Mouse (Mus musculus): ENCODE measurements around the gene Ugt1a9.

Ugt1a9 gene

DNA sequence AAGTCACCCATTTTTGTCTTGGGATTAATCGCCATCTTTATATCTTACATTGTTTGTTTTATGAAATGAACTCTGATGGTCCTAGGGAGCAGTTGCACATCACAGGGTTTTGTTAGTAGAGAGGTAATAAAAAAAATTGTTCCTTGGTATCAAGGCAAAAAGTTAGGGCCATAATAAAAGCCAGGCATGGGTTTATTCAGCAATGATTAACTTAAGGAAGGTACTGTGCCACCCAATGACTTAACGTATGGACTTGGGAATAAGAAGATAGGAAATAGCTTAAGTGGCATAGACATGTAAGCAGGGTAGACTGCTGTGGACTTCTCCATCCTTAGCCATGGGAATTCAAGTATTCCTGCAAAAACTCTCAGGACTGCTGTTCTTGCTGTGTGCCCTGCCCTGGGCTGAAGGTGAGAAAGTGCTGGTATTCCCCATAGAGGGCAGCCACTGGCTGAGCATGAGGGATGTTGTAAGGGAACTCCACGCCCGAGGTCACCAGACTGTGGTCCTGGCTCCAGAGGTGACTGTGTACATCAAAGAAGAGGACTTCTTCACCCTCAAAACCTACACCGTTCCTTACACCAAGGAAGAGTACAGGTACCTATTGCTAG is 115.8 kb downstream of the Ugt1a9 start:
- no peak for DNase-seq (ENCODE audit: low spot score)

DNA sequence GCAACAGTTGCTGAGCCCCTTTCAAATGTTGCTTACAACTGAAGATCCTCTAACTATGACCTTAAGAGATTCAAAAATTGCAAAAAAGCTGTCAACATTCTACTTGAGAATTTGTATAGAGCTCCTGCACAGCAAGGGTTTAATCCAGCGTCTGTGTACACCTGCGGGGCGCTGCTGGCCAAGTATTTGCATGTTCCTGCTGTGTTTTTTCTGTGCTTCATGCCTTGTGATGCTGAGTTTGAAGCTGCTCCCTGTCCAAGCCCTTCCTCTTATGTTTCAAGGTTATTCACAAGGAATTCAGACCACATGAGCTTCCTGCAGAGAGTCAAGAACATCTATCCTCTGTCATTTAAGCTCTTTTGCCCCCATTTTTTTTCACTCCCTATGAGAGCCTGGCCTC is 121.5 kb downstream of the Ugt1a9 start:
- no peak for DNase-seq (ENCODE audit: low spot score)

GRCm38 (mm10) chr1:88195687-88196086 is 125.1 kb downstream of the Ugt1a9 start:
- no peak for DNase-seq (ENCODE audit: low spot score)

DNA sequence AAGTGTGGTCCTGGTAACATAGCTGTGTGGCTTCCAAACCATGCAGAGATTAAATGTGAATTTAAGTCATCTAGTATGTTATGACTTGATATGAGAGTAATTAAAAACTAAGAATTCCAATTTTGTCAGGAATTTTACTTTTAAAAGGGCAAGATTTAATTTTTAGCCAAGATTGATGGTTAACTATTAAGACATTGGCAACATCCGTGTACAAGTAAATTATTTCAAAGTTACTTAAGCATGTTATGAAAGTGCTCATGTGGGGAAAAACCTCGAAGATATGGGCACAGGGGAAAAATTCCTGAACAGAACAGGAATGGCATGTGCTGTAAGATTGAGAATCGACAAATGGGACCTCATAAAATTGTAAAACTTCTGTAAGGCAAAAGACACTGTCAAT is 126.8 kb downstream of the Ugt1a9 start:
- no peak for DNase-seq (ENCODE audit: low spot score)

- DNase-seq (ENCODE audit: low spot score) = no peak
Measured at GRCm38 (mm10) chr1:88199996-88200395, 129.4 kb downstream of the Ugt1a9 start.

DNA sequence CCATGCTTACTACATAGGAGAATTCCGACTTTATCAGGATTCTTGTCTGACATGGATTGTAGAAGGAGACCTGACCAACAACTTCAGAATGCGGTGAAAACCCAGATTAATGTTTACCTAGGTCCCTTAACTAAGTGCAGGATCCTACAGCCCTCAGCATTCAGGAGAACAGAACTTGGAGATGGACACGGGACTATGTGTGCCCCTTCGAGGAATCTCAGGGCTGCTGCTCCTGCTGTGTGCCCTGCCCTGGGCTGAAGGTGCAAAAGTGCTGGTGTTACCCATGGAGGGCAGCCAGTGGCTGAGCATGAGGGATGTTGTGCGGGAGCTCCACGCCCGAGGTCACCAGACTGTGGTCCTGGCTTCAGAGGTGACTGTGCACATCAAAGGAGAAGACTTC is 129.9 kb downstream of the Ugt1a9 start, which contains the start of gene Ugt1a2:
Gene Ugt1a2 (plus strand): TSS at position 146 of the 400 bp plus-strand sequence.
- no peak for DNase-seq (ENCODE audit: low spot score)

- DNase-seq (ENCODE audit: low spot score) = peak; percentile 82
Measured at GRCm38 (mm10) chr1:88205294-88205922, 134.8 kb downstream of the Ugt1a9 start, which contains the start of gene Dnajb3. Dnajb3 (minus strand) TSS chr1:88205782.

DNA sequence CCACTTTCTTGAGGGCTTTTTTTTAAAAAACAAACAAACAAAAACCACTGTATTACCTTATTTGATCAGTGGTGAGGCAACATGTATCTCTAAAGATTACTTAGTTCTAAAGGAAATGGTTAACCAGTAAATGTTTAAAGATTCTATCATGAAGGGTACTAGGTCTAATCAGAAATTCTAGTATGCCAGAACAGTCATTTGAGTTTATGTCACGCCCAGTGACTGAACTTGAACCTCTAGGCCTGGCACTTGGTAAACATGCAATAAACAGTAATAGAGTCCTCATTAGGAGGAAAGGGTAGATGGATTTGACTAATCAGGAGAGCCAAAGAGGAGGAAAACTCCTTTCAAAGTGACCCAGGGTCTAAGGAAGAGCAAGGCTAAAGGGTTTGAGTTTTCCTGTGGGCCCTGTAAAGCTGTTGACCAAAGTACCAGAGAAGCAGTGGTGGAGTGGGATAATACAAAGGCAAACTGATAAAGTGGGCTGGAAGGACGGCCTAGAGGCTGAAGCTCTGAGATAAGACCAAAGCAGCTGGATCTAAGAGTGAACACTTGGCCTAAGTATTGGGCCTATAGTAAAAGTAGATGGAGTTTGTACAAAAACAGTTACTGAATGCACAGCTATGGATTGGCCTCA is 136.4 kb downstream of the Ugt1a9 start:
- no peak for DNase-seq (ENCODE audit: low spot score)

DNA sequence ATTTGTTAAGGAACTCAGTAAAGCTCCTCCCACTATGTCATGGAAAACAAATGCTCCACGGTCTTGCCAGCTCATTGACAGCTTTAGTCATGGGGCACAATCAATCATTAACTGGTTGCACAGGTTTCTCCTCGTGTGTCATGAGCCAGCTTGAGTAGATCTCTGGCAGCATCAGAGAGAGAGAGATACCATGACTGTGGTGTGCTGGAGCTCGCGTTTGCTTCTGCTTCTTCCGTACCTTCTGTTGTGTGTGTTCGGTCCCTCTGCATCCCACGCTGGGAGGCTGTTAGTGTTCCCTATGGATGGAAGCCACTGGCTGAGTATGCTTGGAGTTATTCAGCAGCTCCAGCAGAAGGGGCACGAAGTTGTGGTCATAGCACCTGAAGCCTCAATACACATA is 141.2 kb downstream of the Ugt1a9 start, which contains the start of gene Ugt1a1:
Gene Ugt1a1 (plus strand): TSS at position 148 of the 400 bp plus-strand sequence.
- DNase-seq (ENCODE audit: low spot score) = no peak

- no peak for DNase-seq (ENCODE audit: low spot score)
Measured at GRCm38 (mm10) chr1:88212341-88213045, 141.9 kb downstream of the Ugt1a9 start.

- DNase-seq (ENCODE audit: low spot score) = no peak
Measured at GRCm38 (mm10) chr1:88213061-88213460, 142.5 kb downstream of the Ugt1a9 start.

GRCm38 (mm10) chr1:88213766-88214461 is 143.3 kb downstream of the Ugt1a9 start:
- DNase-seq (ENCODE audit: low spot score) = no peak

DNA sequence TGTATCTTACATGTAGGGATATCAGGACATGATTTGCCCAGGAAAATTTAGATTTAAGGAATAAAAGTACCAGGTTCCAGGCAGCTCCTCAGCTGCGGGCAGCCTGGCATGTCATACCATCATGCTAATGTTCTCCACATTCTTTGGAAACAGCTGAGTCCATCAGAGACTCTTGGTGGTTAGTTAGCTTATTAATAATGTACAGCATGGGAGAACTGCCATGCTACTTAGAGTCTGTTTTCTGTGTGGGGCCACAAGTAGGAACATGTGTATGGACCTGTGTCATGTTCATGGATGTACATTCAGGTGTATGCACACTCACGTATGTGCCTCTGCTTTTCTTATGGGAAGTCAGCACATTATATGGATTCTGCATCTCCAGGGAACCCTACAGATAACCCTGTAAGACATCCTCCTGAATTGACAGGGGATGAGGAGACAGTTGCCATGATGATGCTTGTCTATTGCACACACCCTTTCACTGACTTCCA is 143.9 kb downstream of the Ugt1a9 start:
- DNase-seq (ENCODE audit: low spot score) = no peak

- no peak for DNase-seq (ENCODE audit: low spot score)
Measured at GRCm38 (mm10) chr1:88215466-88216380, 145.1 kb downstream of the Ugt1a9 start.

DNA sequence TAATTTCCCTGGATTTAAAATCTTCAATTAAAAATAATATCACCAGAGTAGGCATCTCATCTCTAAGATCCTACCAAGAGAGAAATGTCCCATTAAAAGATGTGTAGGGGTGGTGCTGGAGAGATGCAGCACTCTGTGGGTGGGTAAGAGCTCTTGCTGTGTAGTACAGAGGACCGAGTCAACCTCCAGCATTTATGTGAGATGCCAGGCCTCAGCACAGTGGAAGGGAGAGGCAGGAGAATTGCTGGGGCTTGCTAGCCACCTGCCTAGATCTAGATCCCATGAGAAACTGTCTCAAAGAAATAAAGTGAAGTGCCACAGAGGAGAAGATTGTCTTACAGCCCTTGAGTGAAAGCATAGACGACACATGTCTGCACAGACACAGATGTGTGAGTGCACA is 146.0 kb downstream of the Ugt1a9 start:
- DNase-seq (ENCODE audit: low spot score) = no peak

DNA sequence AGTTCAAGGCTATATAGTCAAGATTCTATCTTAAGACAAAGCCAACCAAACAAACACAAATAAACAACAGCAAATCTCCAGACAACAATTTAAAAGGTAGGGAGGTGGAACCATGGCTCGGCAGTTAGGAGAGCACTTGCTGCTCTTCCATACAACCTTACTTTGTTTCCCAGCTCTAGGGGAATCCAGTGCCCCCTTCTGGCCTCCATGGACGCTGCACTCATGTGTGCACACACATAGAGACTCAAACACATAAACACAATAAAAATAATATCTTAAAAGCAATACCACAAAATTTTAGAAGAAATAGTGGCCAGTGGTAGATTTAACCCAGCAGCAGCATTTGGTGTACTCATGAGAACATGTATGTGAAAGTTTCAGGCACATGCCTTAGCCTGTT is 146.5 kb downstream of the Ugt1a9 start:
- no peak for DNase-seq (ENCODE audit: low spot score)

DNA sequence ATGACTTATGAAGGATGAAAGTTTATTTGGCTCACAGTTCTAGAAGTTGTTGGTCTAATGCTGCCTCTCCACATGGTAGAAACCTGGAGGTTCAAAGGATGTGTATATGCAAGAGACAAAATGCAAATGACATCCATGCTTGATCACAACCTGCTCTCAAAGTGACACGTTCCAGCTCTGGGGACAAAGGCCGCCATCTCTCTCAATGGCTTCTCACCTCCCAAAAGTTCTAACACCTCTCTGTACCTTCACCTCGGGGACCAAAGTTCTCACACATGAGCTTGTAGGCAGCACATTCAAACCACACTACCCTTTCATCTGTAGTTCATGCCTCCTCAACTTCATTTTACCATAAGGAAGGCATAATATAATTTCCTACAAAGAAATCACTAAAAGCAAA is 147.0 kb downstream of the Ugt1a9 start:
- DNase-seq (ENCODE audit: low spot score) = no peak

GRCm38 (mm10) chr1:88218051-88218450 is 147.5 kb downstream of the Ugt1a9 start:
- no peak for DNase-seq (ENCODE audit: low spot score)

- DNase-seq (ENCODE audit: low spot score) = no peak
Measured at GRCm38 (mm10) chr1:88218591-88218990, 148.0 kb downstream of the Ugt1a9 start.

DNA sequence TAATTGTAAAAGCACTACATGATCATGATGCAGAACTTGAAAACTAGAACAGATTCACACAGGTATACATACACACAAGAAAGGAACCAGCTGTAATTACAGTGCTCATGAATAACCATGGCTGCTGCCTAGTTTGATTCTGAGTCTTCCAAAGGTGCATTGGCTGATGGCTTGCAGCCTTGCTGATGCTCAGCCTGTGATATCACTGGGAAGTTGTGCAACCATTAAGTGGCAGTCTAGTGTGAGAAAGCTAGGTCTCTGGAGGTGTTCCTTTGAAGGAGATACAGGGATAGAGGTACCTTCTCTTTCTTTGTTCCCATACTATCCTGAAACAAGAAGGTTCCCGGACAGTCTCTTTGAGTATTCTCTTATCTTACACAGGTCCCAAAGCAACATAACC is 148.5 kb downstream of the Ugt1a9 start:
- no peak for DNase-seq (ENCODE audit: low spot score)

DNA sequence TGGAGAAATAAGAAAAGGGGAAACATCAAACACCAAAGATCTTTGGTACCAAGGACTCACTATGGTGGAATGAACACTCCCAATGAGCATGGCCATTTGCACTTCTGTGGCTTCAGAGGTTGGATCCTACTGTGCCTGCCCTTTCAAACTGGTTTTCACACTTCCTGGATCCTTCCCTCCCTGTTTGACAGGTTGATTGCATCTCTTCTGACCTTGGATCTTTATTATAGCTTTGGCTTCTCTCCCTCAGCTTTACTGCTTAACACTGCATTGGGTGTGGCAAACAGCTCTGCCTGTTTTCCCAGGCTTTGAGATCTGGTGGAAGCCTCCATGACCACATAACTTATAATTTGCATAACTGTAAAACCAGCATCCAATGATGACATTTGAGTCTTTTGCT is 149.7 kb downstream of the Ugt1a9 start:
- DNase-seq (ENCODE audit: low spot score) = no peak
